Mouse (Mus musculus): Measurements from ENCODE around the gene Mall. TPM values are rescaled to one million over a fixed set of nuclear protein-coding genes. Genes with fewer than 3 reads are reported as not detected.
A peak's percentile ranks its signal among the peaks of the same experiment; 100 is the strongest.

Mall gene
- polyA plus RNA-seq, 1 experiment from 2014 or later = 2.6 TPM

GRCm38 (mm10) chr2:127757171-127757570 is 27.4 kb upstream of the Mall start:
- ATAC-seq (ENCODE audit: low FRiP score, low TSS enrichment) = peak; percentile 86
- H3K9me3 ChIP-seq (ENCODE audit: low read length) = no peaks in the 10 kb centered on the region
- H3K4me1 ChIP-seq (ENCODE audit: insufficient read depth, low read length) = peaks cover 4% of the 10 kb centered on the region; the same call in 1 of the 2 replicates
- peak overlapping the region; percentile 37; the same call in 1 of the 2 replicates for H3K27ac ChIP-seq (ENCODE audit: low read length)
- no peak overlapping the region for H3K9ac ChIP-seq (replicated peaks; ENCODE audit: low read length)
- 16% methylated on average over 8 of the region's 8 CpGs for WGBS
- peaks cover 8% of the 10 kb centered on the region for H3K36me3 ChIP-seq (ENCODE audit: insufficient read depth, low read length)
- no peak overlapping the region for H3K4me3 ChIP-seq (ENCODE audit: low read length)
- H3K27me3 ChIP-seq (ENCODE audit: insufficient read depth, low read length) = no peaks in the 10 kb centered on the region
- H3K4me2 ChIP-seq (replicated peaks; ENCODE audit: low read depth, low read length) = no peak overlapping the region

- H3K27ac ChIP-seq (ENCODE audit: low read length) = no peak overlapping the region
- 86% methylated on average over 4 of the region's 4 CpGs for WGBS
- H3K9me3 ChIP-seq (ENCODE audit: low read length) = no peaks in the 10 kb centered on the region
- peaks cover 4% of the 10 kb centered on the region; the same call in 1 of the 2 replicates for H3K4me1 ChIP-seq (ENCODE audit: insufficient read depth, low read length)
- H3K4me3 ChIP-seq (ENCODE audit: low read length) = no peak overlapping the region
- H3K36me3 ChIP-seq (ENCODE audit: insufficient read depth, low read length) = peaks cover 5% of the 10 kb centered on the region
- ATAC-seq (ENCODE audit: low FRiP score, low TSS enrichment) = no peak
- no peak overlapping the region for H3K4me2 ChIP-seq (replicated peaks; ENCODE audit: low read depth, low read length)
- no peaks in the 10 kb centered on the region for H3K27me3 ChIP-seq (ENCODE audit: insufficient read depth, low read length)
- H3K9ac ChIP-seq (replicated peaks; ENCODE audit: low read length) = no peak overlapping the region
Observed at GRCm38 (mm10) chr2:127754113-127754512, 24.4 kb upstream of the Mall start.

GRCm38 (mm10) chr2:127751849-127752610 is 22.3 kb upstream of the Mall start:
- WGBS = 52% methylated on average over 11 of the region's 11 CpGs
- H3K4me1 ChIP-seq (ENCODE audit: insufficient read depth, low read length) = no peaks in the 10 kb centered on the region
- no peak overlapping the region for H3K9ac ChIP-seq (replicated peaks; ENCODE audit: low read length)
- H3K4me3 ChIP-seq (ENCODE audit: low read length) = no peak overlapping the region
- H3K27ac ChIP-seq (ENCODE audit: low read length) = no peak overlapping the region
- H3K36me3 ChIP-seq (ENCODE audit: insufficient read depth, low read length) = peaks cover 5% of the 10 kb centered on the region
- no peak for ATAC-seq (ENCODE audit: low FRiP score, low TSS enrichment)
- no peak overlapping the region for H3K4me2 ChIP-seq (replicated peaks; ENCODE audit: low read depth, low read length)
- no peaks in the 10 kb centered on the region for H3K27me3 ChIP-seq (ENCODE audit: insufficient read depth, low read length)
- no peaks in the 10 kb centered on the region for H3K9me3 ChIP-seq (ENCODE audit: low read length)

- Histone ChIP-seq H3K27me3 (ENCODE audit: insufficient read depth, low read length) (no peaks in the 10 kb centered on the region), H3K4me1 (ENCODE audit: insufficient read depth, low read length) (no peaks in the 10 kb centered on the region), H3K9me3 (ENCODE audit: low read length) (no peaks in the 10 kb centered on the region), H3K4me2 (replicated peaks; ENCODE audit: low read depth, low read length) (no peak overlapping the region), H3K9ac (replicated peaks; ENCODE audit: low read length) (no peak overlapping the region), H3K36me3 (ENCODE audit: insufficient read depth, low read length) (peaks cover 3% of the 10 kb centered on the region; the same call in 1 of the 2 replicates), H3K4me3 (ENCODE audit: low read length) (no peak overlapping the region), H3K27ac (ENCODE audit: low read length) (no peak overlapping the region)
- WGBS = 68% methylated on average over 1 of the region's 1 CpGs
- no peak for ATAC-seq (ENCODE audit: low FRiP score, low TSS enrichment)
Observed at GRCm38 (mm10) chr2:127749376-127749775, 19.6 kb upstream of the Mall start.

GRCm38 (mm10) chr2:127748316-127748715 is 18.6 kb upstream of the Mall start:
- Histone ChIP-seq H3K4me1 (ENCODE audit: insufficient read depth, low read length) (no peaks in the 10 kb centered on the region), H3K4me2 (replicated peaks; ENCODE audit: low read depth, low read length) (no peak overlapping the region), H3K27ac (ENCODE audit: low read length) (no peak overlapping the region), H3K27me3 (ENCODE audit: insufficient read depth, low read length) (no peaks in the 10 kb centered on the region), H3K9ac (replicated peaks; ENCODE audit: low read length) (no peak overlapping the region), H3K4me3 (ENCODE audit: low read length) (no peak overlapping the region), H3K36me3 (ENCODE audit: insufficient read depth, low read length) (peaks cover 3% of the 10 kb centered on the region; the same call in 1 of the 2 replicates), H3K9me3 (ENCODE audit: low read length) (no peaks in the 10 kb centered on the region)
- WGBS = 71% methylated on average over 7 of the region's 7 CpGs
- no peak for ATAC-seq (ENCODE audit: low FRiP score, low TSS enrichment)

- 64% methylated on average over 3 of the region's 3 CpGs for WGBS
- H3K9me3 ChIP-seq (ENCODE audit: low read length) = no peaks in the 10 kb centered on the region
- no peaks in the 10 kb centered on the region for H3K4me1 ChIP-seq (ENCODE audit: insufficient read depth, low read length)
- no peak overlapping the region for H3K9ac ChIP-seq (replicated peaks; ENCODE audit: low read length)
- no peak overlapping the region for H3K4me3 ChIP-seq (ENCODE audit: low read length)
- ATAC-seq (ENCODE audit: low FRiP score, low TSS enrichment) = no peak
- H3K27me3 ChIP-seq (ENCODE audit: insufficient read depth, low read length) = no peaks in the 10 kb centered on the region
- H3K27ac ChIP-seq (ENCODE audit: low read length) = no peak overlapping the region
- no peak overlapping the region for H3K4me2 ChIP-seq (replicated peaks; ENCODE audit: low read depth, low read length)
- peaks cover 3% of the 10 kb centered on the region; the same call in 1 of the 2 replicates for H3K36me3 ChIP-seq (ENCODE audit: insufficient read depth, low read length)
Observed at GRCm38 (mm10) chr2:127742637-127743036, 12.9 kb upstream of the Mall start.

GRCm38 (mm10) chr2:127740756-127741519 is 11.2 kb upstream of the Mall start:
- Histone ChIP-seq H3K4me2 (replicated peaks; ENCODE audit: low read depth, low read length) (no peak overlapping the region), H3K9me3 (ENCODE audit: low read length) (no peaks in the 10 kb centered on the region), H3K4me3 (ENCODE audit: low read length) (no peak overlapping the region), H3K27me3 (ENCODE audit: insufficient read depth, low read length) (no peaks in the 10 kb centered on the region), H3K4me1 (ENCODE audit: insufficient read depth, low read length) (no peaks in the 10 kb centered on the region), H3K9ac (replicated peaks; ENCODE audit: low read length) (no peak overlapping the region), H3K36me3 (ENCODE audit: insufficient read depth, low read length) (peaks cover 3% of the 10 kb centered on the region; the same call in 1 of the 2 replicates), H3K27ac (ENCODE audit: low read length) (no peak overlapping the region)
- 77% methylated on average over 9 of the region's 9 CpGs for WGBS
- no peak for ATAC-seq (ENCODE audit: low FRiP score, low TSS enrichment)

GRCm38 (mm10) chr2:127737885-127738284 is 8.2 kb upstream of the Mall start:
- Histone ChIP-seq H3K4me2 (replicated peaks; ENCODE audit: low read depth, low read length) (no peak overlapping the region), H3K4me3 (ENCODE audit: low read length) (no peak overlapping the region), H3K27me3 (ENCODE audit: insufficient read depth, low read length) (no peaks in the 10 kb centered on the region), H3K9ac (replicated peaks; ENCODE audit: low read length) (no peak overlapping the region), H3K27ac (ENCODE audit: low read length) (no peak overlapping the region), H3K36me3 (ENCODE audit: insufficient read depth, low read length) (no peaks in the 10 kb centered on the region), H3K9me3 (ENCODE audit: low read length) (no peaks in the 10 kb centered on the region), H3K4me1 (ENCODE audit: insufficient read depth, low read length) (no peaks in the 10 kb centered on the region)
- WGBS = 65% methylated on average over 3 of the region's 3 CpGs
- no peak for ATAC-seq (ENCODE audit: low FRiP score, low TSS enrichment)

- WGBS = 66% methylated on average over 6 of the region's 6 CpGs
- no peak for ATAC-seq (ENCODE audit: low FRiP score, low TSS enrichment)
- no peak overlapping the region for H3K4me2 ChIP-seq (replicated peaks; ENCODE audit: low read depth, low read length)
- H3K9ac ChIP-seq (replicated peaks; ENCODE audit: low read length) = no peak overlapping the region
- peak overlapping the region; percentile 38; the same call in 1 of the 2 replicates for H3K27ac ChIP-seq (ENCODE audit: low read length)
- H3K9me3 ChIP-seq (ENCODE audit: low read length) = no peaks in the 10 kb centered on the region
- no peaks in the 10 kb centered on the region for H3K36me3 ChIP-seq (ENCODE audit: insufficient read depth, low read length)
- no peaks in the 10 kb centered on the region for H3K4me1 ChIP-seq (ENCODE audit: insufficient read depth, low read length)
- no peaks in the 10 kb centered on the region for H3K27me3 ChIP-seq (ENCODE audit: insufficient read depth, low read length)
- no peak overlapping the region for H3K4me3 ChIP-seq (ENCODE audit: low read length)
Observed at GRCm38 (mm10) chr2:127736631-127737209, 7.0 kb upstream of the Mall start.
